Mouse (Mus musculus) midbrain, embryonic 13.5 days (tissue): ENCODE measurements around the gene Psmb11. TPM values are rescaled to one million over a fixed set of nuclear protein-coding genes. Genes with fewer than 3 reads are reported as not detected.

ENCODE experiments used
- ATAC-seq: fragments of 200-750 bp; cut with Nextera tagmentation; 2 replicates; pipeline ENCODE4 v1.8.0; 2017; ENCODE audit warnings: mild to moderate bottlenecking, moderate TSS enrichment, moderate library complexity
- H3K27ac ChIP-seq: fragments of 300-500 bp; sonication (generic); 2 replicates; pipeline ENCODE4 v1.5.1; 2015; ENCODE audit warnings: inconsistent platforms, mild to moderate bottlenecking, moderate library complexity
- H3K27me3 ChIP-seq: fragments of 300-500 bp; sonication (generic); 2 replicates; pipeline ENCODE4 v1.6.1; 2015; ENCODE audit warnings: mild to moderate bottlenecking, inconsistent platforms
- H3K36me3 ChIP-seq: fragments of 300-500 bp; sonication (generic); 2 replicates; pipeline ENCODE4 v1.6.1; 2015; ENCODE audit warnings: mild to moderate bottlenecking, inconsistent platforms
- H3K4me1 ChIP-seq: fragments of 300-500 bp; sonication (generic); replicated peaks from 2 replicates; pipeline ENCODE4 v1.6.1; 2015; ENCODE audit warnings: inconsistent platforms
- H3K4me2 ChIP-seq: fragments of 300-500 bp; sonication (generic); replicated peaks from 2 replicates; pipeline ENCODE4 v1.6.1; 2015; ENCODE audit warnings: moderate library complexity, mild to moderate bottlenecking, inconsistent platforms
- H3K4me3 ChIP-seq: fragments of 300-500 bp; sonication (generic); replicated peaks from 2 replicates; pipeline ENCODE4 v1.5.1; 2015; ENCODE audit warnings: mild to moderate bottlenecking, inconsistent platforms
- H3K9ac ChIP-seq: fragments of 300-500 bp; sonication (generic); replicated peaks from 2 replicates; pipeline ENCODE4 v1.6.1; 2015; ENCODE audit warnings: mild to moderate bottlenecking, inconsistent platforms
- H3K9me3 ChIP-seq: fragments of 300-500 bp; sonication (generic); 2 replicates; pipeline ENCODE4 v1.6.1; 2016; ENCODE audit warnings: mild to moderate bottlenecking, inconsistent platforms
- WGBS: fragments of 180-500 bp; shearing (Covaris S2); methylation state at CpG from one replicate; pipeline ENCODE4 v1.1.7; 2015; 5-methylcytosine and 5-hydroxymethylcytosine counted together
- microRNA counts: library from miRNA; unstranded; fragments of <30 nt; microRNA quantifications from one replicate; lab custom pipeline; 2016
- microRNA-seq: library from miRNA; unstranded; fragments of <30 nt; microRNA quantifications from one replicate; pipeline ENCODE4, GENCODE M21; 2016
- polyA plus RNA-seq: library from polyadenylated mRNA; unstranded; fragments of >200 nt; fragmentation: Nextera tagmentation; extraction: Ambion mirVana; gene quantifications from 2 replicates; pipeline ENCODE4 v1.2.1, GENCODE M21; 2015

Gene Psmb11
- polyA plus RNA-seq, 1 experiment from 2014 or later, result not detected

GRCm38 (mm10) chr14:54674317-54674716, 53.1 kb downstream of the Psmb11 start:
- no peaks in the 10 kb centered on the region for H3K9me3 ChIP-seq
- H3K4me1 ChIP-seq, result no peaks in the 10 kb centered on the region
- no peak for ATAC-seq
- H3K4me3 ChIP-seq, result no peak overlapping the region
- H3K4me2 ChIP-seq, result no peak overlapping the region
- H3K36me3 ChIP-seq, result peaks cover 74% of the 10 kb centered on the region
- WGBS, result 82% methylated on average over 2 of the region's 2 CpGs
- no peak overlapping the region for H3K27ac ChIP-seq
- H3K27me3 ChIP-seq, result no peaks in the 10 kb centered on the region
- no peak overlapping the region for H3K9ac ChIP-seq

- WGBS, result 90% methylated on average over 5 of the region's 5 CpGs
- H3K4me1 ChIP-seq, result no peaks in the 10 kb centered on the region
- H3K27ac ChIP-seq, result no peak overlapping the region
- H3K9ac ChIP-seq, result no peak overlapping the region
- H3K9me3 ChIP-seq, result no peaks in the 10 kb centered on the region
- H3K4me2 ChIP-seq, result no peak overlapping the region
- ATAC-seq, result no peak
- H3K27me3 ChIP-seq, result no peaks in the 10 kb centered on the region
- H3K4me3 ChIP-seq, result no peak overlapping the region
- peaks cover 79% of the 10 kb centered on the region for H3K36me3 ChIP-seq
These were observed 55.1 kb downstream of the Psmb11 start for GRCm38 (mm10) chr14:54676290-54676689.

GRCm38 (mm10) chr14:54678657-54679304, 57.5 kb downstream of the Psmb11 start:
- H3K27ac ChIP-seq, result no peak overlapping the region
- H3K9ac ChIP-seq, result no peak overlapping the region
- H3K27me3 ChIP-seq, result no peaks in the 10 kb centered on the region
- no peak overlapping the region for H3K4me2 ChIP-seq
- peaks cover 70% of the 10 kb centered on the region for H3K36me3 ChIP-seq
- WGBS, result 87% methylated on average over 16 of the region's 16 CpGs
- H3K4me1 ChIP-seq, result peaks cover 11% of the 10 kb centered on the region
- ATAC-seq, result no peak
- no peaks in the 10 kb centered on the region for H3K9me3 ChIP-seq
- H3K4me3 ChIP-seq, result no peak overlapping the region

MicroRNAs within 50 kb of the gene (microRNA counts, 519-probe panel; counts per million panel counts)
- 110 counts per million, percentile 56 among the panel's probes with 10 or more counts for microRNA mmu-miR-686 (lab: Ali Mortazavi, UCI)

Small RNA genes lying within 50 kb of the gene (microRNA-seq; reads per million reads assigned to microRNA genes)
- gene Mir686, result not detected
- 0.82 reads per million for gene Mir6948

Other genes with a start within 250 kb of the Psmb11 start
- gene Slc7a7, start 203.7 kb upstream of the Psmb11 start, polyA plus RNA-seq, result 5.3 and 5.9 TPM in 2 replicates
- 278 and 280 TPM in 2 replicates for gene Mrpl52, start 194.5 kb upstream of the Psmb11 start, polyA plus RNA-seq
- gene Mmp14, start 189.8 kb upstream of the Psmb11 start, polyA plus RNA-seq, result 50.1 and 55.9 TPM in 2 replicates
- 22.3 and 27.5 TPM in 2 replicates for gene Lrp10, start 157.3 kb upstream of the Psmb11 start, polyA plus RNA-seq
- gene Rem2, start 145.3 kb upstream of the Psmb11 start, polyA plus RNA-seq, result 44.3 and 52.3 TPM in 2 replicates
- 101 and 107 TPM in 2 replicates for gene Prmt5, start 103.9 kb upstream of the Psmb11 start, polyA plus RNA-seq
- gene Haus4, start 66.8 kb upstream of the Psmb11 start, polyA plus RNA-seq, result 19.2 and 21.7 TPM in 2 replicates
- 13.5 and 18.0 TPM in 2 replicates for gene Ajuba, start 43.9 kb upstream of the Psmb11 start, polyA plus RNA-seq
- 8.7 and 9.3 TPM in 2 replicates for gene 4931414P19Rik, start 15.4 kb upstream of the Psmb11 start, polyA plus RNA-seq
- gene Psmb5, start 3.4 kb upstream of the Psmb11 start, polyA plus RNA-seq, result 438 and 468 TPM in 2 replicates
- not detected in 2 replicates for gene Gm17606, start 19.5 kb downstream of the Psmb11 start, polyA plus RNA-seq
- gene Cdh24, start 19.9 kb downstream of the Psmb11 start, polyA plus RNA-seq, result 9.5 and 12.3 TPM in 2 replicates
- gene 1700123O20Rik, start 64.8 kb downstream of the Psmb11 start, polyA plus RNA-seq, result 75.4 and 76.6 TPM in 2 replicates
- gene Acin1, start 65.5 kb downstream of the Psmb11 start, polyA plus RNA-seq, result 185 and 187 TPM in 2 replicates
- 0.27 and 0.32 TPM in 2 replicates for gene Gm29776, start 77.4 kb downstream of the Psmb11 start, polyA plus RNA-seq
- not detected in 2 replicates for gene Cebpe, start 90.7 kb downstream of the Psmb11 start, polyA plus RNA-seq
- 4.6 and 4.9 TPM in 2 replicates for gene Slc7a8, start 160.5 kb downstream of the Psmb11 start, polyA plus RNA-seq
- gene Rnf212b, start 192.7 kb downstream of the Psmb11 start, polyA plus RNA-seq, result not detected in 2 replicates
- gene Homez, start 249.5 kb downstream of the Psmb11 start, polyA plus RNA-seq, result 11.7 and 13.5 TPM in 2 replicates